Mouse (Mus musculus) gastrocnemius, postnatal 25 days (tissue): ENCODE measurements around the gene Scrn2. TPM values are rescaled to one million over a fixed set of nuclear protein-coding genes. Genes with fewer than 3 reads are reported as not detected.
A peak's percentile ranks its signal among the peaks of the same experiment; 100 is the strongest.

ENCODE experiments used
- DNase-seq: peaks from one replicate; pipeline ENCODE4 v3.0.0; 2022
- microRNA-seq, 2 experiments: library from miRNA; unstranded; fragments of <30 nt; microRNA quantifications; one replicate each; pipeline ENCODE4 v1.2.0; 2021; ENCODE audit warnings: borderline replicate concordance in 2 of 2
- total RNA-seq, 2 experiments: library from RNA; stranded (reverse); gene quantifications; 1 replicate in 1 of 2; 2 replicates in 1 of 2; pipeline ENCODE4 v1.2.3; 2021

Scrn2 gene
- total RNA-seq, 2 experiments from 2014 or later, result 9.3 to 9.4 TPM

- peak; percentile 74 for DNase-seq
Observed at GRCm38 (mm10) chr11:97050216-97050943, 20.6 kb downstream of the Scrn2 start, which contains the start of gene Osbpl7. Osbpl7 (plus strand) TSS chr11:97050628.

GRCm38 (mm10) chr11:97050944-97051586, 21.3 kb downstream of the Scrn2 start:
- no peak for DNase-seq

GRCm38 (mm10) chr11:97052219-97052646, 22.5 kb downstream of the Scrn2 start:
- no peak for DNase-seq

GRCm38 (mm10) chr11:97063274-97063920, 33.7 kb downstream of the Scrn2 start:
- no peak for DNase-seq

GRCm38 (mm10) chr11:97063921-97064295, 34.2 kb downstream of the Scrn2 start:
- DNase-seq, result no peak

GRCm38 (mm10) chr11:97065538-97066295, 36.0 kb downstream of the Scrn2 start:
- no peak for DNase-seq

- DNase-seq, result no peak
Observed at GRCm38 (mm10) chr11:97066656-97067360, 37.1 kb downstream of the Scrn2 start.

GRCm38 (mm10) chr11:97069333-97069732, 39.6 kb downstream of the Scrn2 start:
- DNase-seq, result no peak

GRCm38 (mm10) chr11:97069770-97070169, 40.0 kb downstream of the Scrn2 start:
- no peak for DNase-seq

GRCm38 (mm10) chr11:97071129-97071528, 41.4 kb downstream of the Scrn2 start:
- DNase-seq, result no peak

- no peak for DNase-seq
Observed at GRCm38 (mm10) chr11:97072533-97072932, 42.8 kb downstream of the Scrn2 start.

- DNase-seq, result no peak
Observed at GRCm38 (mm10) chr11:97074235-97074634, 44.5 kb downstream of the Scrn2 start.

GRCm38 (mm10) chr11:97078751-97079150, 49.0 kb downstream of the Scrn2 start:
- no peak for DNase-seq

- no peak for DNase-seq
Observed at GRCm38 (mm10) chr11:97080291-97080690, 50.6 kb downstream of the Scrn2 start.

- no peak for DNase-seq
Observed at GRCm38 (mm10) chr11:97082977-97083376, 53.2 kb downstream of the Scrn2 start.

Small RNA genes within 50 kb of the gene (microRNA-seq; reads per million reads assigned to microRNA genes)
- gene Mir8103, result 0.74 to 0.79 reads per million in 2 experiments

Other genes with a start within 250 kb of the Scrn2 start
- gene Cbx1, start 240.8 kb upstream of the Scrn2 start, total RNA-seq, result 10 to 100 TPM; 32.8 to 34.6 TPM
- gene Nfe2l1, start 200.0 kb upstream of the Scrn2 start, total RNA-seq, result 100 to 1,000 TPM; 348 to 389 TPM
- 10 to 100 TPM; 28.2 to 31.1 TPM for gene Copz2, start 180.1 kb upstream of the Scrn2 start, total RNA-seq
- gene Cdk5rap3, start 113.4 kb upstream of the Scrn2 start, total RNA-seq, result 10 to 100 TPM; 22.3 to 23.0 TPM
- not detected for gene Prr15l, start 101.8 kb upstream of the Scrn2 start, total RNA-seq
- gene Pnpo, start 86.0 kb upstream of the Scrn2 start, total RNA-seq, result 1 to 10 TPM; 7.0 to 8.3 TPM
- gene Sp2, start 47.0 kb upstream of the Scrn2 start, total RNA-seq, result 1 to 10 TPM; 8.9 to 9.0 TPM
- gene Sp6, start 16.5 kb upstream of the Scrn2 start, total RNA-seq, result under 1 TPM in 1 of 2 experiments, not detected in 1; 0.10 TPM
- under 1 TPM in 1 of 2 experiments, not detected in 1; 0.27 TPM for gene Lrrc46, start 11.5 kb downstream of the Scrn2 start, total RNA-seq
- 10 to 100 TPM; 37.6 to 43.0 TPM for gene Mrpl10, start 11.6 kb downstream of the Scrn2 start, total RNA-seq
- 1 to 10 TPM; 2.5 to 3.2 TPM for gene Osbpl7, start 20.7 kb downstream of the Scrn2 start, total RNA-seq
- under 1 TPM; 0.41 to 0.86 TPM for gene Tbx21, start 85.4 kb downstream of the Scrn2 start, total RNA-seq
- gene Tbkbp1, start 121.6 kb downstream of the Scrn2 start, total RNA-seq, result 1 to 10 TPM; 4.6 to 4.9 TPM
- 10 to 100 TPM; 48.9 to 53.5 TPM for gene Kpnb1, start 157.9 kb downstream of the Scrn2 start, total RNA-seq